Mouse (Mus musculus) lung, postnatal 10 days (tissue): ENCODE measurements around the gene Sf3a1.
"Not testable (repeated sequence)": the region's sequence is repeated elsewhere in the genome, so short reads cannot be mapped to it uniquely, and the experiment has no call there.

Experiments used
- DNase-seq: peaks from one replicate; pipeline ENCODE4 v3.0.0; 2021

The Sf3a1 gene

GRCm38 (mm10) chr11:4138964-4139363 lies 21.2 kb upstream of the Sf3a1 start:
- DNase-seq, result no peak

GRCm38 (mm10) chr11:4141505-4141904 lies 18.6 kb upstream of the Sf3a1 start:
- no peak for DNase-seq

- DNase-seq, result no peak
Observed at GRCm38 (mm10) chr11:4142352-4142751, 17.8 kb upstream of the Sf3a1 start.

- no peak for DNase-seq
Observed at GRCm38 (mm10) chr11:4143281-4144062, 16.7 kb upstream of the Sf3a1 start.

GRCm38 (mm10) chr11:4146381-4146780 lies 13.8 kb upstream of the Sf3a1 start:
- DNase-seq, result no peak

- DNase-seq, result no peak
Observed at GRCm38 (mm10) chr11:4147098-4147497, 13.1 kb upstream of the Sf3a1 start.

GRCm38 (mm10) chr11:4148120-4148519 lies 12.0 kb upstream of the Sf3a1 start:
- DNase-seq, result peak; percentile 22

- DNase-seq, result no peak
Observed at GRCm38 (mm10) chr11:4148536-4149156, 11.5 kb upstream of the Sf3a1 start.

- no peak for DNase-seq
Observed at GRCm38 (mm10) chr11:4149886-4150285, 10.3 kb upstream of the Sf3a1 start.

GRCm38 (mm10) chr11:4153694-4154093 lies 6.5 kb upstream of the Sf3a1 start:
- DNase-seq, result no peak

- DNase-seq, result no peak
Observed at GRCm38 (mm10) chr11:4155641-4156040, 4.5 kb upstream of the Sf3a1 start.

- DNase-seq, result no peak
Observed at GRCm38 (mm10) chr11:4158676-4159075, 1.5 kb upstream of the Sf3a1 start.

- DNase-seq, result no peak
Observed at GRCm38 (mm10) chr11:4160758-4161480, 769 bp downstream of the Sf3a1 start.

- DNase-seq, result no peak
Observed at GRCm38 (mm10) chr11:4164701-4165100, 4.6 kb downstream of the Sf3a1 start.

- no peak for DNase-seq
Observed at GRCm38 (mm10) chr11:4166467-4167090, 6.4 kb downstream of the Sf3a1 start.

- no peak for DNase-seq
Observed at GRCm38 (mm10) chr11:4174586-4174985, 14.4 kb downstream of the Sf3a1 start.

- DNase-seq, result no peak
Observed at GRCm38 (mm10) chr11:4177716-4178115, 17.6 kb downstream of the Sf3a1 start.

GRCm38 (mm10) chr11:4182061-4182460 lies 21.9 kb downstream of the Sf3a1 start:
- DNase-seq, result no peak

GRCm38 (mm10) chr11:4183511-4183910 lies 23.4 kb downstream of the Sf3a1 start:
- no peak for DNase-seq

GRCm38 (mm10) chr11:4184251-4184952 lies 24.3 kb downstream of the Sf3a1 start:
- DNase-seq, result no peak

- not testable (repeated sequence) for DNase-seq
Observed at GRCm38 (mm10) chr11:4185480-4185879, 25.3 kb downstream of the Sf3a1 start.

GRCm38 (mm10) chr11:4186486-4187317 lies 26.6 kb downstream of the Sf3a1 start, which contains the start of gene Tbc1d10a:
Tbc1d10a (plus strand) TSS chr11:4186789.
- peak; percentile 99 for DNase-seq
